Mouse (Mus musculus) heart, adult 2 months (tissue): ENCODE data around the gene Thtpa. TPM values are rescaled to one million over a fixed set of nuclear protein-coding genes. Genes with fewer than 3 reads are reported as not detected.
A peak's percentile ranks its signal among the peaks of the same experiment; 100 is the strongest.

ENCODE experiments used
- DNase-seq, 2 experiments: peaks; one replicate each; pipeline ENCODE4 v3.0.0; 2021
- H3K27ac ChIP-seq: fragments of 200-600 bp; 2 replicates; pipeline ENCODE4 v1.8.1; 2022
- H3K27me3 ChIP-seq: fragments of 200-500 bp; 2 replicates; pipeline ENCODE4 v1.6.1; 2012; ENCODE audit warnings: mild to moderate bottlenecking, low read length, inconsistent platforms, mixed read lengths; ENCODE audit not compliant: control insufficient read depth, insufficient read depth
- H3K36me3 ChIP-seq: fragments of 200-500 bp; 2 replicates; pipeline ENCODE4 v1.6.1; 2012; ENCODE audit warnings: low read length, inconsistent platforms; ENCODE audit not compliant: control insufficient read depth, insufficient read depth
- H3K4me1 ChIP-seq: fragments of 200-500 bp; 2 replicates; pipeline ENCODE4 v1.6.1; 2011; ENCODE audit warnings: low read length; ENCODE audit not compliant: control insufficient read depth, insufficient read depth
- H3K4me3 ChIP-seq: fragments of 200-600 bp; 2 replicates; pipeline ENCODE4 v1.8.1; 2022
- H3K79me2 ChIP-seq: fragments of 200-500 bp; replicated peaks from 2 replicates; pipeline ENCODE4 v1.6.1; 2012; ENCODE audit warnings: mild to moderate bottlenecking, inconsistent platforms, low read length, moderate library complexity, mixed read lengths; ENCODE audit not compliant: control insufficient read depth, insufficient read depth
- H3K9ac ChIP-seq: fragments of 200-500 bp; 2 replicates; pipeline ENCODE4 v1.6.1; 2012; ENCODE audit warnings: low read depth, mild to moderate bottlenecking, control low read depth, inconsistent platforms, low read length, mixed read lengths
- CTCF ChIP-seq: fragments of 200-600 bp; IDR thresholded peaks from 2 replicates; pipeline ENCODE4 v1.8.1; 2022; ENCODE audit warnings: antibody characterized with exemption, mild to moderate bottlenecking, moderate library complexity
- EP300 ChIP-seq: fragments of 200-500 bp; IDR thresholded peaks from 2 replicates; pipeline ENCODE4 v1.6.1; 2011; ENCODE audit warnings: low read depth, low read length, control low read depth; ENCODE audit not compliant: insufficient read depth
- POLR2A ChIP-seq: fragments of 200-500 bp; IDR thresholded peaks from 2 replicates; pipeline ENCODE4 v1.6.1; 2011; ENCODE audit warnings: mild to moderate bottlenecking, low read depth, low read length, control low read depth; ENCODE audit not compliant: insufficient read depth
- WGBS: fragments of 180-500 bp; shearing (Covaris S2); methylation state at CpG from one replicate; pipeline ENCODE4 v1.1.7; 2018; 5-methylcytosine and 5-hydroxymethylcytosine counted together
- intact Hi-C: fragments of 180-260 bp; cut with DNase I; formaldehyde crosslinking; loops from one replicate; pipeline ENCODE4 v1.15.1; 2025
- polyA plus RNA-seq: library from polyadenylated mRNA; depleted of rRNA; stranded (reverse); fragments of >200 nt; gene quantifications from 2 replicates; pipeline ENCODE4 v1.2.3, GENCODE M21; 2012
- total RNA-seq, 2 experiments: library from RNA; stranded (reverse); gene quantifications; 2 replicates each; pipeline ENCODE4 v1.2.3; 2021

Thtpa gene
- total and polyA plus RNA-seq, 3 experiments: 8.2 to 13.4 (median 10.7) TPM

DNA sequence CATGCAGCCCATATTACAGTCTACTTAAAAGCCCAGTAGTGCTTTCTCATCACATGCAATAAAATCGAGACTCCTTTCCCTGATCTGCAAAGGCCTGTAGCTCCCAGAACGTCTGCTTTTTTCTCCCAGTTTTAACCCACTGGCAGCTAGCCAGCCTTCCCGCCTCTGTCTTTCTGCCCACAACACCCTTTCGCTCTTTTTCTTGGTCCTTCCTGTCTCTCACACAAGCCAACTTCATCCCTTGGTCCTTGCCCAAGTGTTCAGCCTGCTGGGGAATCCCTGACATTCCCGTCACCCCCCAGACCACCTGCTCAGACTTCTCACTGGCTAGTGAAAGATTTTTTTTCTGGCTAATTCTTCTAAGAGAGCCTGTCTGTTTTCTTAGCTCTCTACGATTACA is 18.4 kb upstream of the Thtpa start:
- no peaks in the 10 kb centered on the region for H3K4me1 ChIP-seq
- no peak overlapping the region for H3K9ac ChIP-seq
- no peaks in the 10 kb centered on the region for H3K79me2 ChIP-seq
- intact Hi-C loops: loop anchor here (10.0 kb wide), 1 partner anchor 231 kb away; no protein-coding TSS in a partner anchor
- no peak overlapping the region for H3K4me3 ChIP-seq
- no peak overlapping the region for H3K27ac ChIP-seq
- peak; percentile 26 to 39 for DNase-seq
- TF ChIP-seq POLR2A (no peak), EP300 (no peak), CTCF (no peak)
- 29% methylated on average over 6 of the region's 6 CpGs for WGBS
- no peaks in the 10 kb centered on the region for H3K36me3 ChIP-seq
- H3K27me3 ChIP-seq: no peaks in the 10 kb centered on the region

DNA sequence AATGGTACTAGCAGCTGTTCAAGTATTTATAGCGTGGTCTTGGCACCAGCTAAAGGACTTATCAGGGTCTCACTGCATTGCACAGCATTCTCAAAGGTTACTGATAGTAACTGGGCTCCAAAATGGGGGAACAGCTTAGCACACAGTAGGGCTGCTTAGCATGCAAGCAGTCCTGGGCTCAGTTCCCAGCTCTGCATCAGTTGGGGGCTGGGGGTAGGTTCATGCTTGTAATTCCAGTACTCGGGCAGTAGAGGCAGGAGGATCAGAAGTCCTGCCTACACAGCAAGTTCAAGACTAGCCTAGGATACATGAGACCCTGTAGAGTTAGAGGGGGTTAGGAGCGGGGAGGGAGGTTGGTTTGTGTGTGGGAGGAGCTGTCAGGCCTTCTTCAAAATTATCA is 17.6 kb upstream of the Thtpa start:
- H3K4me3 ChIP-seq: no peak overlapping the region
- TF ChIP-seq CTCF: no peak
- TF ChIP-seq POLR2A: no peak
- TF ChIP-seq EP300: no peak
- no peak overlapping the region for H3K9ac ChIP-seq
- H3K27me3 ChIP-seq: no peaks in the 10 kb centered on the region
- DNase-seq: no peak
- intact Hi-C loops: loop anchor here (10.0 kb wide), 1 partner anchor 232 kb away; no protein-coding TSS in a partner anchor
- no peaks in the 10 kb centered on the region for H3K36me3 ChIP-seq
- no peaks in the 10 kb centered on the region for H3K79me2 ChIP-seq
- WGBS: 51% methylated on average over 3 of the region's 3 CpGs
- H3K27ac ChIP-seq: no peak overlapping the region
- H3K4me1 ChIP-seq: no peaks in the 10 kb centered on the region

DNA sequence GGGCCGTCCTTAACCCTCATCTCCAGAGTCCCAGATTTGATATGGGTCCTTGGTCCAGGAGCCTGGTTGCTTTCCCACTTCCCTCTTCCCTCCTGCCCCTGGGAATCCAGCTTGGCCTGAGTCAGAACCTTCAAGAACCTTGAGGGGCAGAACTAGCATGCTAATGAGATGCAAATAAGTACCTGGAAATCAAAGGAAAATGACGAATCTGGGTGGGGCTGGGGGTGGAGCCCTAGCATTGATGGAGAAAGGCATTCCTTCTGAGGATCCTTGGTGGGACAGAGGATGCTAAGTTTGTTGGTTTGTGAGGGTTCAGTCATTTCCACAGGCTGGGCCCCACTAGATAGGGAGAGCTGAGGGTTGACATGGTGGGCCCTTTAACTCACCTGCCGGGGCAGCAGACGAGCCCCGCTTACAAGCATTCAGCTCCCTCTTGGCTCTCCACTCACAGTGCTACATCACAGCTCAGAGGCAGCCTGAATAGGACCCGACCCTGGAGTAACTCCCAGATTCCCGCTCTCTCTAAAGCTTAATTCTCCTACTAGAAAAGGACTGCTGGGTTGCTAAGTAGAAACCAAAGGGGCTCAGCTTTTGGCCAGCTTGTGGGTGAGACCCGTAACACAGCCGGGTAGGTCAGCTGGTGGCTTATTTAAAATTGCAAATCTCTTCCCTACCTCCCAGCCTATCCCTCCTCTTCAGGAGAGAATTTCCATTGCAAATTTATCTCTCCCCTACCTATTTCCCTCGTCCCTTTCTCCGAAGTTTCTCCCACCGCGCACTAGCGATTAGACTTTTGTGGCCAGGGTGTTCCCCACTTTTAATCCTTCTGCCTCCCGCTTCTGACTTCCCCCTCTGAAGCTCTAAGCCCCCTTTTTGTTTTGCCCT is 16.9 kb upstream of the Thtpa start:
- no peak overlapping the region for H3K9ac ChIP-seq
- 65% methylated on average over 15 of the region's 15 CpGs for WGBS
- no peaks in the 10 kb centered on the region for H3K36me3 ChIP-seq
- no peak overlapping the region for H3K27ac ChIP-seq
- no peak for TF ChIP-seq EP300
- TF ChIP-seq CTCF: no peak
- no peak for TF ChIP-seq POLR2A
- no peaks in the 10 kb centered on the region for H3K4me1 ChIP-seq
- H3K27me3 ChIP-seq: no peaks in the 10 kb centered on the region
- DNase-seq: no peak
- no peaks in the 10 kb centered on the region for H3K79me2 ChIP-seq
- intact Hi-C loops: loop anchor here (2.0 to 10.0 kb wide), 2 partner anchors 53 to 233 kb away; no protein-coding TSS in a partner anchor
- H3K4me3 ChIP-seq: no peak overlapping the region

- intact Hi-C loops: loop anchor here (2.0 to 10.0 kb wide), 2 partner anchors 54 to 234 kb away; no protein-coding TSS in a partner anchor
- no peak overlapping the region for H3K4me3 ChIP-seq
- WGBS: 43% methylated on average over 23 of the region's 23 CpGs
- H3K4me1 ChIP-seq: no peaks in the 10 kb centered on the region
- DNase-seq: no peak
- no peaks in the 10 kb centered on the region for H3K36me3 ChIP-seq
- H3K79me2 ChIP-seq: no peaks in the 10 kb centered on the region
- H3K9ac ChIP-seq: no peak overlapping the region
- no peaks in the 10 kb centered on the region for H3K27me3 ChIP-seq
- TF ChIP-seq EP300: no peak
- TF ChIP-seq CTCF: no peak
- TF ChIP-seq POLR2A: no peak
- no peak overlapping the region for H3K27ac ChIP-seq
Measured at GRCm38 (mm10) chr14:55078366-55078989, 16.1 kb upstream of the Thtpa start.

DNA sequence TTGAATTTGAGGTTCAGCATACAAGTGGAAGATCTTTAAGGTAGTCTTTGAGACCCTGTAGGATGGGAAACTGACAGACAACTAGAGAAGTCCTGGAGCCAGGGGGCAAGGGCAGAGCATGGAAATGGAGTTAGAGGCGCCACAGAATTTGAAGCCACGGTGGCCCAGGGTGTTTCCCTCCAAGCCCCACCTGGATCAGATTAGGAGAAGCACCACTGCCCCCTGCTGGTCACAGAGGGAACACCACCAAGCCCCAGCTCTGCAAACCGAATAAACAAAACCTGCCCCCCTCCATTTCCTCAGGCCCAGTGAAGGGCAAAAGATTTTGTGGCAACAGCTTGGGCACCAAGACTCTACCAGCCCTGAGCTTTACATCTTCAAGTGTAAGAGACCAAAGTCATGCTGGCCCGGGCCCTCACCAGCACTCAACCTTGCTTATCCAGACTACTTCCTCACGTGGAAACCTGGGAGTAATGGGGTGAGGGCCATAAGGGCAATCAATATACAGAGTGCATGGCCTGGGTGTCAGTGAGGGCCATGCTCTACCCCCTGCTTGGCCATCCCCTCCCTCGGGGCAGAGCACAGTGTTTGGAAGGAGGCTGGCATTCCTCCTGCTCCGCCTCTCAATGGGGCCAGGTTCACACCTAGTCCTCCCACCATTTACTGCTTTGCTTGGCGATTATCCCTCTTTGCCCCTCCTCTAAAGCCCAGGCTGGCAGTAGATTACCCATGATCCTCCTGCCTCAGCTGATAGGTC is 15.2 kb upstream of the Thtpa start:
- intact Hi-C loops: loop anchor here (2.0 to 10.0 kb wide), 2 partner anchors 55 to 235 kb away; no protein-coding TSS in a partner anchor
- H3K27ac ChIP-seq: no peak overlapping the region
- 0 out of 2 replicates have a peak, but pooled peaks have one; percentile 21 for TF ChIP-seq EP300
- peak; percentile 96 for TF ChIP-seq CTCF
- TF ChIP-seq POLR2A: no peak

More for the DNA sequence above, 15.2 kb upstream of the Thtpa start:
- Histone ChIP-seq H3K27me3 (no peaks in the 10 kb centered on the region), H3K9ac (no peak overlapping the region), H3K4me3 (no peak overlapping the region), H3K4me1 (no peaks in the 10 kb centered on the region), H3K79me2 (no peaks in the 10 kb centered on the region), H3K36me3 (no peaks in the 10 kb centered on the region)
- peak; percentile 46 to 74 for DNase-seq
- WGBS: 31% methylated on average over 8 of the region's 8 CpGs
